Mouse (Mus musculus) megakaryocyte-erythroid progenitor cell, adult 5-6 weeks (primary cell): Measurements from ENCODE around the gene Lrrc4c. TPM values are rescaled to one million over a fixed set of nuclear protein-coding genes. Genes with fewer than 3 reads are reported as not detected.

ENCODE experiments used
- ATAC-seq: replicated peaks from 2 replicates; pipeline ENCODE4 v1.8.0; 2016; ENCODE audit warnings: mild to moderate bottlenecking, inconsistent platforms; ENCODE audit not compliant: severe bottlenecking, poor library complexity, low FRiP score, low TSS enrichment
- total RNA-seq, 2 experiments: library from RNA; stranded (forward) in 1 of 2; stranded (reverse) in 1 of 2; fragments of 200-1000, 215-1000 nt in 1 of 2; fragments of >200 nt in 1 of 2; fragmentation: Nextera tagmentation in 1 of 2; gene quantifications; 2 replicates each; pipeline ENCODE4 v1.2.3; 2014 to 2017

Gene Lrrc4c
- not detected in 2 replicates for total RNA-seq (2014; fragmentation: Nextera tagmentation)
- not detected in 2 replicates for total RNA-seq (2017)

GRCm38 (mm10) chr2:96317387-96318299, at the start of gene Lrrc4c:
TSS of gene Lrrc4c (plus strand) at chr2:96318169.
- no peak for ATAC-seq

GRCm38 (mm10) chr2:96275061-96275460, 42.9 kb upstream of the Lrrc4c start:
- ATAC-seq = no peak

GRCm38 (mm10) chr2:96282926-96283325, 35.0 kb upstream of the Lrrc4c start:
- ATAC-seq = no peak

GRCm38 (mm10) chr2:96287512-96287911, 30.5 kb upstream of the Lrrc4c start:
- no peak for ATAC-seq

GRCm38 (mm10) chr2:96290541-96290940, 27.4 kb upstream of the Lrrc4c start:
- ATAC-seq = no peak

- no peak for ATAC-seq
These were observed 2.9 kb upstream of the Lrrc4c start for GRCm38 (mm10) chr2:96315034-96315433.

GRCm38 (mm10) chr2:96316531-96316930, 1.4 kb upstream of the Lrrc4c start:
- no peak for ATAC-seq

- no peak for ATAC-seq
These were observed 587 bp downstream of the Lrrc4c start for GRCm38 (mm10) chr2:96318556-96318955.

- ATAC-seq = no peak
These were observed 1.2 kb downstream of the Lrrc4c start for GRCm38 (mm10) chr2:96319201-96319600.

GRCm38 (mm10) chr2:96319649-96320048, 1.7 kb downstream of the Lrrc4c start:
- ATAC-seq = no peak

- ATAC-seq = no peak
These were observed 16.7 kb downstream of the Lrrc4c start for GRCm38 (mm10) chr2:96334652-96335051.

- ATAC-seq = no peak
These were observed 19.4 kb downstream of the Lrrc4c start for GRCm38 (mm10) chr2:96337354-96337753.

- no peak for ATAC-seq
These were observed 83.3 kb downstream of the Lrrc4c start for GRCm38 (mm10) chr2:96401186-96401811.

GRCm38 (mm10) chr2:96402514-96402913, 84.5 kb downstream of the Lrrc4c start:
- ATAC-seq = no peak

- no peak for ATAC-seq
These were observed 88.9 kb downstream of the Lrrc4c start for GRCm38 (mm10) chr2:96406856-96407255.

- ATAC-seq = no peak
These were observed 93.2 kb downstream of the Lrrc4c start for GRCm38 (mm10) chr2:96411182-96411581.

- no peak for ATAC-seq
These were observed 143.6 kb downstream of the Lrrc4c start for GRCm38 (mm10) chr2:96461566-96461965.

GRCm38 (mm10) chr2:96475674-96476073, 157.7 kb downstream of the Lrrc4c start:
- no peak for ATAC-seq

GRCm38 (mm10) chr2:96499116-96499882, 181.3 kb downstream of the Lrrc4c start:
- no peak for ATAC-seq

GRCm38 (mm10) chr2:96504140-96504539, 186.2 kb downstream of the Lrrc4c start:
- ATAC-seq = no peak
